Mouse (Mus musculus): Measurements from ENCODE around the gene Klf8. TPM values are rescaled to one million over a fixed set of nuclear protein-coding genes. Genes with fewer than 3 reads are reported as not detected.
"Not testable (repeated sequence)": the region's sequence is repeated elsewhere in the genome, so short reads cannot be mapped to it uniquely, and the experiment has no call there.

The Klf8 gene
- total RNA-seq (2017), result 1.9 and 3.6 TPM in 2 replicates

DNA sequence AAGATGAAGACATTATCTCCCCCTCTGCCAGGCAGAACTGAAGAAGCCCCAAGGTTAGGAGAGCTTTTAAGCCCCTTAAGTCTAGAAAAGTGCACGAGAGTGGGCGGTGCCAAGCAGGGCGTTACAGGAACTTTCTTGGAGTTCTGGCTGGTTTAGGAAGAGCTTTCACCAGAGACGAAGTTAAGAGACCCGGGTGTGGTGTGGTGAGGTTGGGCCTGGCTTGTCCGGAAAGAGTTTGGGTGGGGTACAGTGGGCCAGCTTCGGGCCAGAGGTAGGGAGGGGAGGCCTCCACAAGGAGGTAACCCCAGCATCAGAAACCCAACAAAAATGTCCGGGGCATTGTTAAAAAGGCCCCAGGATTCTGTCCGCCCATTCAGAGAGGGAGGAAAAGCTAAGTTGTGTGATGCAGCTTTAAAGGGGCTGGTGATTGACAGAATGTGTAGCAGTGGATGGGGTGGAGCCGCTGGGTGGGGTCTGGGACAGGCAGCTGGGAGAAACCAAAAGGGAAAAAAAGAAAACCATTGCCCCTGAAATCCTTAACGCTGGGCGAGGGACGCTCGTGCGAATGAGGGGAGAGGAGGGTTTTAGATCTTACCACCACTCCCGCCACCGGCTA is at the start of gene Klf8:
Gene Klf8, plus strand, starts transcription at position 163 of the 616 bp plus-strand sequence.
- ATAC-seq (replicated peaks; ENCODE audit: low read depth, poor library complexity, severe bottlenecking), result peak; percentile 87

DNA sequence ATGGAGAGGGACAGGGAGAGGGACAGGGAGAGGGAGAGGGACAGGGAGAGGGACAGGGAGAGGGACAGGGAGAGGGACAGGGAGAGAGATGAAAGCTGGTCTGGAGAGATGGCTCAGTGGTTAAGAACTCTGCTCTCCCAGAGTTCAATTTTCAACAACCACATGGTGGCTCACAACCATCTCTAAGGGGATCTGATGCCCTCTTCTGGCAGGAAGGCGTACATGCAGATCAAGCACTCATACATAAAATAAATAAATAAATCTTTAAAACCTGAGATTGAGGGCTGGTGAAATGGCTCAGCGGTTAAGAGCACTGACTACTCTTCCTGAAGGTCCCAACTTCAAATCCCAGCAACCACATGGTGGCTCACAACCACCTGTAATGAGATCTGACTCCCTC is 38.1 kb upstream of the Klf8 start:
- ATAC-seq (replicated peaks; ENCODE audit: low read depth, poor library complexity, severe bottlenecking), result 0 out of 2 replicates have a peak, but pooled peaks have one; percentile 42

DNA sequence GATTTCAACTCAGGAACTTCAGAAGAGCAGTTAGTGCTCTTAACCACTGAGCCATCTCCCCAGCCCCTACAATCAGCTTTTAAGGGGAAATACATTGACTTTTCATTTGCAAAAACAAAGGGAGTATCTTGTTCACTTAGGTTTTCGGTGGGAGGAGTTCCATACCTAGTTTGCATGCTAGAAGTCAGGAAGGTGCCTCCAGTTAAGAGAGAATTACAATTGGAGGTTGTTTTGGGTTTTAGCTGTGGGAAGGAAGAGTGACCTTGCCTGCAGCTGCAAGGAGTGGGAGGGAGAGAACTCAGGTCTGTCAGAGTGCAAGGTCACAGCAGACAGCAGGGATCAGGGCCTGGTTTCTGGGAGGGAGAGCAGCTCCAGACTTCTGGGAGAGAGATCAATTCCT is 26.2 kb upstream of the Klf8 start:
- no peak for ATAC-seq (replicated peaks; ENCODE audit: low read depth, poor library complexity, severe bottlenecking)

DNA sequence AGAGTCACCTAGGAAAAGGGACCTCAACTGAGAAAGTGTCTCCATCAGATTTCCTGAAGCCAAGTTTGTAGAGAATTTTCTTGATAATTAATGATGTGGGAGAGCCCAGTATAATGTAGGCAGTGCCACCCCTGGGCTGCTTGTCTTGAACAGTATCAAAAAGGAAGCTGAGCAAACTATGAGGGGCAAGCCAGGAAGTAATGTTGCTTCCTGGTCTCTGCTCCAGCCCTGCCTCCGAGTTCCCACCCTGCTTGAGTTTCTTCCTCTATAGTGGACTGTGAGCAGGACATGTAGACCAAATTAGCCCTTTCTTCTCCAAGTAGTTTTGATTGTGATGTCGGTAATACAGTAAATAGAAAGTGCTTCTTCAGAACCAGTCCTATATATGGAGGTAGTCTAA is 6.0 kb upstream of the Klf8 start:
- peak; percentile 77 for ATAC-seq (replicated peaks; ENCODE audit: low read depth, poor library complexity, severe bottlenecking)

DNA sequence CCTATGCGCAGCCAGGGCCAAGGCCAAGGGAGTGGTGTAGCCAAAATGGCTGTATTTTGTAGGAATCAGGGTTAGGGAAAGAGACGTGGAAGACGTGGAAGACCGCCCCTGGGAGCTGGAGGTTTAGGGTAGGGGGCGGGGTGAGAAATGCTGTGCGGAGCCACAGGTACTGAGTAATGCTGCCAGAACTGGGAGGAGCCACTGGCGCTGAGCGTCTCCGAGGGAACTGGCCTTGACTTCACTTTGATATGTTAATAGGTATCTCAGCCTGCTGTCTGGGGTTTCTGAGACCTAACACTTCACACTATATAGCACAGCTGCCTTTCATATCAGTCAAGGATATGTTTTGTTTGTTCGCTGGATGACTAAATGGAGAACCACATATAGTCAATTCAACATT is 4.0 kb upstream of the Klf8 start:
- no peak for ATAC-seq (replicated peaks; ENCODE audit: low read depth, poor library complexity, severe bottlenecking)

DNA sequence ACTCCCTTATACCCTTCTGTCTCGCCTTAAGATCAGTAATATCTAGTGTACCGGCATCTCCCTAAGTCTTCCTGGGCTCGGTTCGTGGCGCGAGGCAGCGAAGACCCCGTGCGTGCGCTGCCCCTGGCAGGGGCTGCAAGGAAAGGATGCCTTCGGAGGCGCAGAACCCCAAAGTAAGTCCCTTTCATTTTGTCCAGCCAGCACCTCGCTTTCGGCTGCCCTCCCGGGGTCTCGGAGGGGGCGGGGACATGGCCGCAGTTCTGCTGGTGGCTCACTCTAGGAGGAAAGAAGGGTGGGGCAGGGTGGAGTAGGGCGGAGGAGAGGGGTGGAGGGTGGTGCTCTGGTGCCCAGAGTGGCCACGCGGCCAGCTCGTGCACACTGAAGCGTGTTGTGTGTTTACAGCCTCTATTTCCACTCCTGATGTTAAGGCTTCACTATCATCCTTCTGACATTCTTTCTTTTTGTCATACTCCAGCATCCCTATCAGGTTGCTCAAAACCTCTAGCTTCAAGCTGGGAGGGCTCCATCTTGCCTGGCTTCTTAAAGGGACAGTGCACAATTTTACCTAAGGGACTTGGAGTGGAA is 746 bp downstream of the Klf8 start:
- ATAC-seq (replicated peaks; ENCODE audit: low read depth, poor library complexity, severe bottlenecking), result peak; percentile 95

DNA sequence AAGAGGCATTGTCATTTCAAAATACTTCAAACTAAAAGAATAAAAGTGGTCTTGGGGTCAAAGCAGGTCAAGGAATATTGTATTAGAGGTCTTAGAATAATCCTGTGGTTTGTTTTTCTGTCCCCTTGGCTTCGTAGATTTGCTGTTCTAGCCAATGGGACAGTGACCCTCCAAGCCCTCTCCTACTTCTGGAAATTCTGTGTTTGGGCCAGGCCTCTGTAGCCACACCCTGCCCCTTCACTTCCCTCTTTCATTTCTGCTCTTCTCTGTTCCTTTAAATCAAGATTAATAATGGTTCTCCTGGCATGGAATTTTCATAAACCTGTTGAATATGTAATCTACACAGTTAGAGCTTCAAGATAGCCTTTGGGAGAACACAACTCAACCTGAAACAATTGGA is 17.0 kb downstream of the Klf8 start:
- ATAC-seq (replicated peaks; ENCODE audit: low read depth, poor library complexity, severe bottlenecking), result no peak

DNA sequence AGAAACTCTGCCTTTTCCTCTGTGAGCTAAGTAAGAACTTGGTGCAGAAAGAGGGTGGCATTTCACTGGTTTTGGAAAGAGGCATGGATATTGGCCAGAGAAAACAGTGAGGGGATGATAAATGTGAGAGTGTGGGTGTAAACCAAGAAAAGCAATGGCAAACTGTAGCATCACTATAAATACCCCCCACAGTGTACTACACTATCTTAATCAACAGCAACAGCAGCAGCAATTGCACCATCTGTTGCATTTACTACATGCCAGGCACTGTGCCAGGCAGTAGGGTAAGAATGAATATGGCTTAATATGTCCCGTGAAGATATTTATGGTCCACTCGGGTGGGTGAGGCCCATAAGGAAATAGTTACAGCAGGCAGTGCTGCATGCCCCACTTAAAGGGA is 18.2 kb downstream of the Klf8 start:
- ATAC-seq (replicated peaks; ENCODE audit: low read depth, poor library complexity, severe bottlenecking), result no peak

DNA sequence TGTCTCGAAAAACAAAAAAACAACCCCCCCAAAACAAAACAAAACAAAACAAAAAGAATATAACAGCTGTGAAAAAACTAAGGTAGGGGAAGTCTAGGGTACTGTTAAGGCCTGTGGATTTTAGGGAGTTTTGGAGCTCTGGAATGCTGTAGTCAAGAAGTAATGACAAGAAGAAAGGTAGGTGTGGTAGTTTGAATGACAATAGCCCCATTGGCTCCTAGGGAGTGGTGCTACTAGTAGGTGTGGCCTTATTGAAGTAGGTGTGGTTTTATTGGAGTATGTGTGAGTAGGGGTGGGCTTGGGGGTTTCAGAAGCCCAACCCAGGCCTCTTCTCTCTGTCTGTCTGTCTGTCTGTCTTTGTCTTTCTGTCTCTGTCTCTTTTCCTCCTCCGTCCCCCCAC is 44.9 kb downstream of the Klf8 start:
- ATAC-seq (replicated peaks; ENCODE audit: low read depth, poor library complexity, severe bottlenecking), result no peak

DNA sequence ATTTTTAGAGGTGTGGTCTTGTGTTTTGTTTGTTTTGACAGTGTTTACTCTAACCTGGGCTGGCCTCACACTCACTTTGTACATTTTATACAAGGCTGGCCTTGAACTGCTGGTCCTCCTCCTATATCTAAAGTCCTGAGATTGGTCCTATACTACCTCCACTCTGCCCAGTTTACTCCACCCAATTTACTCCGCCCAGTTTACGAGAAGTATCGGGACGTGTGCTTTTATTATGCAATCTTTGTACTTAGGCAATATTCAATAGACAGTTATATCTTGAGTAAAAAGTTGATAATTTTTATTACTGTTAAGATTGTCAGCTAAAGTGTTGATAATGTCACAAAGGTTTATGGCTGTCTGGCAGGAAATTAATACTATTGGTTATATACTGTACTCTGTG is 74.1 kb downstream of the Klf8 start:
- ATAC-seq (replicated peaks; ENCODE audit: low read depth, poor library complexity, severe bottlenecking), result no peak

DNA sequence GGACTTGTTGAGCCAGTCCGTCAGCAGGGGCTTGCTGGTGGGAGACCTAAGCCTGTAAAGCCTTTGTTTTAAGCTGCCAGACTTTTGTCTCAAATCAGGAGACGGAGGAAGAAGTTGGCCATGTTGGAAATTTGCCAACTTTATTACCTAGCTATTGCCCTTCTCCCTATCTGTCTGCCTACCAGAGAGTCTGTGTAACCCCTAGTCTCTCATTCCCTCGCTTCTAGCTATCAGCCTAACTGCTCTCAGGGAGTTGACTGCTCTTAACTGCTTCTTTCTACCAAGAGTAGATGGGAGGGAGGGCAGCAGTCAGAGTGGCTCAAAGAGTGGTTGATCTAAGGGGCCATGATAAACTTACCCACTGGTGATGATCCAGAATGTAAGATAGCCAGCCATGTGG is 85.8 kb downstream of the Klf8 start:
- no peak for ATAC-seq (replicated peaks; ENCODE audit: low read depth, poor library complexity, severe bottlenecking)

DNA sequence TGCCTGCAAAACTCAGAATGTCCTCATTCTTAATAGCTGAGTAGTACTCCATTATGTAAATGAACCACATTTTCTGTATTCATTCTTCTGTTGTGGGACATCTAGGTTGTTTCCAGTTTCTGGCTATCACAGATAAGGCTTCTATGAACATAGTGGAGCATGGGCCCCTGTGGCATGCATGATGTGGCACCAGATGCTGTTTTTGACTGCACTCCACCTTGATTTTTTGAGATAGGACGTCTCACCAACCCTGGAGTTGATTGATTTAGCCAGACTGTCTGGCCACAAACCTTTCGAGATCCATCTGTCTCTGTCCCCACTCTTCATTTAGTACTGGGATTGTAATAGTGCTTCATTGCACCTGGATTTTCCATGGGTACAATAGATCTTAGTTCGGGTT is 96.9 kb downstream of the Klf8 start:
- not testable (repeated sequence) for ATAC-seq (replicated peaks; ENCODE audit: low read depth, poor library complexity, severe bottlenecking)

DNA sequence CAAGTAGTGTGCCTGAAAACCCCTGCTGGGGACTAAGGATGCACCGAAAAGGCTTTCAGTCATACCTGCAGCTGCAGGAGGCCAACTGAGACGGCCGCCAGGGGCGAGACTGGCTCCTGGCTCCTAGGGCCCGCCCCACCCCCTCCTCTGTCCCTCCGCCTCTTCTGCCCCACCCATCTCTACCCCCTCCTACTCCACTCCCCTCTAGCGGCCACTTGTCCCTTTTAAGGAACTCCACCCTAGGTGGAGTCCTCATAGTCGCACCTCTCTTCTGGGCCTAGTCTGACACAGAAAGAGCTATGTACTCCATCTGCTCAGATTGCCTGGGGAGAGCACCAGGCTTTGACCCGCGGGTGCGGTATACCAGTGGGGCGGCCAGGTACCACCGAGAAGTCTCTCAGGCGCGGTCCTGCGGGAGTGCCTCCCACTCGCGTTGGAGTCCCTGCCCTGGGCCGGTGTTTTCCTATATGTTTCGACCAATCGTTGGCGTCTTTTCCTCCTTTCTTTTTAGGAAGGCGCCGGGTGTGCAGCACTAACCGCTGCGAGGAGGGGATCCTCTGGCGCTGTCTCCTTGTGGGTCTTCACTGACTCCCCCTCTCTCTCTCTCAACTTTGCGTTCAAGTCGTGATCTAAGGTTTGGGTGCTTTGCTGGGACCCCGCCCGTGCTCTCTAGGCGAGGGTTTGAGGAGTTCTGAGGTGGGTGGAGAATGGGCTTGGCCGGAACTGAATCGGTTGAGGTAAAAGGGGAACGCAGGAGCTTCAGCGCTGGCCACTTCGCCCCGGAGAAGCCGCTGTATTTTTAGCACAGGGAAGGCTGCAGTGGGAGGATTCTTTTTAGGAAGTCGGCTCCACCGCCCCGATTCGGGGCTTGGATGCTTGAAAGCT is 122.3 kb downstream of the Klf8 start:
- ATAC-seq (replicated peaks; ENCODE audit: low read depth, poor library complexity, severe bottlenecking), result peak; percentile 89

DNA sequence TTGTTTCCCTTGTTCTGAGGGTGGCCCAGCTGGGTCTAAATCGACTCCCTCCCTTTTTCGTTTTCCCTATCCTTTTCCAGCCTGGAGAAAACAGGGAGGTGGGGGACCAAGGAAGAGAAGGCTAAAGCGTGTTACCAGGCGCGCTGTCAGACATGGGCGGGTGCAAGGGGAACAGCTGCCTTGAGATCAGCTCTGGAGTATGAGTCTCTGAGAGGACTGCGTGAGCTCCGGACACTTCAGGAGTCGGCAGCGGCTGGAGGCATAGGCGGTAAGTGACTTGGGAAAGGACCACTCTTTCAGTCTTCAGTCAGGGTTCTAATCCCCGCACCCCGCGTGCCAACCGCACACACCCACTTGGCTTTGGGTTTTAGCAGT is 122.9 kb downstream of the Klf8 start:
- ATAC-seq (replicated peaks; ENCODE audit: low read depth, poor library complexity, severe bottlenecking), result peak; percentile 36

DNA sequence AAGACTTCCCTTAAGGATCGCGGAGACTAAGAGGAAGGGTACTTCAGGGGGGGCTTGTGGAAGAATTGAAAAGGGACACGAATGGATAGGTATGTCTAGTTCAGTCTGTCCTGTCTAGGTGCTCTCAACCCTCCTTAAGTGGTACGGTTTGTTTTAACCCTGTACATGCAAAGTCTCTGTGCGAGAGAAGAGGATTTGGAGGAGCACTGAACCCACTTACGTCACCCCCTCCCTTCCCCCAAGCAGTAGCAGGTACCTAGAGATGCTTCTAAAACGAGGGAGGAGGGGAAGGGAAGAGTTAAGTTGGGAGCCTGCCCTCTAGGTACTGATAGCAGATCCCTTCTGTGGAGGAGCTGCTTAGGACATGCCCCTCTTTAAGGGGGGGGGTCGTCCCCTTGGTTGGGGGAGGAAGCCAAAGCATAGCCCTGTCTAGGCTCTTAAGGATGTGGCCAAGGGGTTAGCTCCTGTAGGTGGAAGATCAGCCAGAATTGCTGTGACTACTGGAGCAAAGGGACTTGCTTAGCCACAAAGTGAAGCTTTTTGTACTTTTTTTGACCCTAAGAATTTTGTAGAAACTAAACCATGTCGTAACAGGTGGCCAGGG is 123.5 kb downstream of the Klf8 start:
- ATAC-seq (replicated peaks; ENCODE audit: low read depth, poor library complexity, severe bottlenecking), result no peak

DNA sequence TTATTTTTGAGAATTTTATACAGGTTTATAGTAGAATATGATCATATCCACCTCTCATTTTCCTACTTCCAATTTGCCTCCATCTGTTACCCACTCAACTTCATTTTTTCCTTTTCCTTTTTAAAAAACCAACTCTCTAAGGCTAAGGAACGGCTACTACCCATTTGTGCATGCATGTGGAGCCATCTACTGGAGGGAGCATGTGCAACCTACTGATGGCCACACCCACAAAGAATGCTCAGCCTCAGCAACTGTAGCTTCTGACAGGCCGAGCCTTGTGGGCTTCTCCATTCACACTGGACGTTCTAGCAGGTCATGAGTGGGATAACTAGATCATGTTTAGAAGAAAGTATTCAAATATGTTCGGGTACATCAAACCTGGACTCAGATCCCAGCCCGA is 129.5 kb downstream of the Klf8 start:
- peak; percentile 100 for ATAC-seq (replicated peaks; ENCODE audit: low read depth, poor library complexity, severe bottlenecking)

DNA sequence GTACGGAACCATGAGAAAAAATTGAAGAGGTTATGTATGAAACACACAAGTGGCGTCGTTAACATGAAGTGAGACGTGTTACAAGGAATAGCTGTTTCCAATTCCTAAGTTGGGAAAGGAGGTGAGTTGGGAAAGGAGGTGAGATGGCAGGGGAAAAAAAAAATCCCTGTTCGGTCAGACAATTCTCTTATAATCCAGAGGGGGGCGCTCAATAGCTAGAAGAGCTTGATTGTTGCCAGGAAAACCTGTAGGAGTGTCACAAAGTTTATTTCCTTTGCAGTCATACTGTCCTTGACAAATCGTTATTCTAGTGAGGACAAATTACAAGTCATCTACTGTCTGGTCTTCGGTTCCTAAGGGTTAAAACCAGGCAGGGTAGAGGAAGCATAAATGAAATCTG is 132.5 kb downstream of the Klf8 start:
- peak; percentile 45; the same call in 1 of the 2 replicates for ATAC-seq (replicated peaks; ENCODE audit: low read depth, poor library complexity, severe bottlenecking)

DNA sequence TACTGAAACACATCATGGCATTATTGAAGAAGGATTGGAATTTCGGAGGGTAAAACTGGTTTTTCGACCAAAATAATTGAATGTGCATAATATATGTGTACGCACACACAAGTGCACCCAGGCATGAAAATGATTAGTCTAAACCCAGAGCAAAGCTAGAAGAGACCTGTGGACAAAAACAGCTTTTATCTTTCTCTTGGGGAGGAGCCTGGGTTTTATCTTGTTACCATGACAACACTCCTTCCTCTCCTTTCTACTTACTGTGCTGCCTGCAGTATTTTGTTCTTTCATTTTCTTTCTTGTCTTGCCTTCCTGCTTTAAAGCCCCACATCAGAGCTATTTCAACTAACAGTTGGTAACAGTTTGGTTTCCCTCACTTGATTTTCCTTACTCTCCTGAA is 137.8 kb downstream of the Klf8 start:
- ATAC-seq (replicated peaks; ENCODE audit: low read depth, poor library complexity, severe bottlenecking), result peak; percentile 71

DNA sequence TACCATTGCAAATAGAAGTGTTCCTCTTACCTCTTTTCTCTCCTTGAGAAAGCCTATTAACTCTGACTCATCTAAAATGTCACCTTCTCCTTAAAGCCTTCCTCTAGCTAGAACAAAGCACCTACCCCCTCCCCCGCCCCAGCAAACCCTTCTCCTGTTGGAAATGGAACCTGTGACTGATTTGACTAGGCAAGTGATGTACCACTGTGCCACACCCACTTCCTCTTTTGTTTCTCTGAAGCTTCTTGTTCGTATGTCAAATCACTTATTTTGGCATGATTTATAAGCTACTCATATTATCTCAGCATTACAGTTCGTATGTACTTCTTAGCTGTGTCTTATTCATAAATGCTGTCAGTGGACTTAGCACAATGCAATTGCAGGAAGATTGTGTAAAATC is 144.5 kb downstream of the Klf8 start:
- peak; percentile 87 for ATAC-seq (replicated peaks; ENCODE audit: low read depth, poor library complexity, severe bottlenecking)

DNA sequence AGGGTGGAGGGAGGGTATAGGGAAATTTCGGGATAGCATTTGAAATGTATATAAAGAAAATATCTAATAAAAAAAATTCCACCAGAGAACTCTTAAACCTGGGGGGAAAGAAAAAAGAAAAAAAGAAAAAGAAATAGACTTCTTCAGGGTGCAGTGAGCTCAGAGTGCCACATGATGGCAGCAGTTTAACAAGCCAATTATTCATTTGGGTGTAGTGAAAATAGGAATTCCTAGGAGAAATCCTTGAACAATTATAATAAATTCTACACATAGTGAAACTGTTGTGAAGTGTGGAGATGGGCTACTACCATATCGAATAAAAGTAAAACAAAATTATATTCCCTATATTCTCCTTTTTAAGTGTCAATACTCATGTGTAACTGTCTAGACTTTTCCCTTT is 152.0 kb downstream of the Klf8 start:
- ATAC-seq (replicated peaks; ENCODE audit: low read depth, poor library complexity, severe bottlenecking), result 0 out of 2 replicates have a peak, but pooled peaks have one; percentile 32

DNA sequence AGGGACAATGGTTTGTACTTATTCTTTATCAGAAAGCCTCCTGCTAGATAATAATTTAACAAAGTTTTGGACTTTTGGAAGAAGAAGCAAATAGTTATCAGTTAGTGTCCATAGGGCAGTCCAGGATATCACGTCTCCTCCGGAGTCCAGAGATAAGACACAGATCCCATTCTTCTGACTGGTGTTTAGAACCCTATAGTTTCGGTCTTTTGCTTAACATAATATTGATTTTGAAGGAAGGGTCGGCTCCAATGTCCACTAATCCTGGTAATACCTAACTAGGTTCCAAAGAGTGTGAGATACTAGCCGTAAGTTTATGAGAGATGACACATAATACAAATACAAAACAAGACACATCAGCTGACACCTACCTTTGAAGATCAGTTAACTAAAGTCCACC is 179.8 kb downstream of the Klf8 start:
- no peak for ATAC-seq (replicated peaks; ENCODE audit: low read depth, poor library complexity, severe bottlenecking)
